Comparison of ENCODE assay signal across 24 mouse cellular contexts in the genomic region with DNA sequence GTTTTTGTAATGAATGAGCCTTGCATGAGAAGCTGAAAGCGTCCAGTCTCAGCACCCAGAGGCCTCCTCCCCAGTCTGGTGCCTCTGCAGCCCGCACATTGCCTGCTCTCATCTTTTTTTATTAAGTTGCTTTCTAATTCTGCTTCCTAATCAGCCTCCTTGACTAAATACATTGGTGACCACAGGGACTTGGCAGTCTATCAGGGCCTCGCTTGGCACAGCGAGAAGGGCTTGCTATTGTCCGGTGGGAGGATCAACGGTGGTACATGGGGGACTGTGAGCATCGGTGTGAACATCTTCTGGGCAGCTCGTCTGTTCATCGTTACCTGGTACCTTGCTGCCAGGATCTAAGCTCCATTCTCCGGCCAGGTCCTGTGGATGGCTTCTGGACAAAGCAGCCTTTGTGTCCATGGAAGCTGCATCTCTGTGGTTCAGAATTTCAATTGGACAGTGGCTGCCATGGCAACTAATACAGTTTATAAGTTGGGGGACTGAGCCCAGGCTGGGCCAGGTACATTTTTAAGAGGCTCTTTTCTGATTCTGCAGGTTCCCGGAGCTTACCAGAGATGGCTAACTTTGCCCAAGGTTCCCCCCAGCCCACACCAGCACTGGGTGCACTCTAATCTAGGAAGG. TPM values are rescaled to one million over a fixed set of nuclear protein-coding genes. Genes with fewer than 3 reads are reported as not detected.
DNase-seq lines count a peak whose midpoint lies in the region; ATAC-seq lines count a peak whose summit lies in the region.
"Had no signal": no experiment of that assay in that cellular context is flagged by ENCODE, and none has a peak within 500 bp of the region (broad histone marks: within the 10 kb centered on the region; RNA-seq: fewer than 3 reads in every experiment).

No protein-coding gene starts in this region.

- no peak overlapping the region for H3K4me3 ChIP-seq in hindbrain, embryonic 12.5 days
- H3K4me3 ChIP-seq in hindbrain, embryonic 10.5 days = no peak overlapping the region
- no peak overlapping the region for H3K4me3 ChIP-seq in midbrain, embryonic 14.5 days (replicated peaks; ENCODE audit: low read depth, low read length)
- H3K4me3 ChIP-seq in midbrain, embryonic 11.5 days (ENCODE audit: low read depth, low read length) = no peak overlapping the region
- H3K4me3 ChIP-seq in midbrain, embryonic 15.5 days = no peak overlapping the region
- H3K4me3 ChIP-seq: erythroblast, embryonic 14.5 days; kidney, embryonic 15.5 days; limb, embryonic 15.5 days; megakaryocyte, embryonic 14.5 days; myocyte; stomach, embryonic 15.5 days had no signal

- H3K36me3 ChIP-seq in hindbrain, embryonic 12.5 days = no peaks in the 10 kb centered on the region
- H3K36me3 ChIP-seq in hindbrain, embryonic 10.5 days = no peaks in the 10 kb centered on the region
- H3K36me3 ChIP-seq in midbrain, embryonic 14.5 days (ENCODE audit: control insufficient read depth, insufficient read depth, low read length) = no peaks in the 10 kb centered on the region
- H3K36me3 ChIP-seq in midbrain, embryonic 11.5 days (ENCODE audit: control insufficient read depth, insufficient read depth, low read length) = no peaks in the 10 kb centered on the region
- H3K36me3 ChIP-seq in midbrain, embryonic 15.5 days (replicated peaks) = no peaks in the 10 kb centered on the region
- H3K36me3 ChIP-seq: kidney, embryonic 15.5 days; limb, embryonic 15.5 days; stomach, embryonic 15.5 days had no signal

- DNase-seq in cerebellum, postnatal 10 days = peak; percentile 72 to 73
- DNase-seq in cerebellum, postnatal 4 days (ENCODE audit: low spot score in 2 of 2) = no peak
- no peak for DNase-seq in hindbrain, embryonic 10.5 days (ENCODE audit: low spot score)
- DNase-seq in midbrain, embryonic 14.5 days = peak; percentile 72
- DNase-seq in midbrain, embryonic 11.5 days (ENCODE audit: low spot score, missing footprints) = no peak
- DNase-seq: adrenal gland, postnatal 10 days; cerebellum, adult 9-11 months; gastrocnemius, postnatal 36 days; heart, postnatal 14 days; lung, postnatal 10 days; thymus, adult 2 months had no signal

- H3K27ac ChIP-seq in hindbrain, embryonic 12.5 days = 0 out of 2 replicates have a peak overlapping the region, but pooled peaks have one; percentile 23
- no peak overlapping the region for H3K27ac ChIP-seq in hindbrain, embryonic 10.5 days
- H3K27ac ChIP-seq in midbrain, embryonic 14.5 days (replicated peaks; ENCODE audit: low read depth, low read length) = peak overlapping the region; percentile 64
- H3K27ac ChIP-seq in midbrain, embryonic 11.5 days (ENCODE audit: low read depth, low read length) = no peak overlapping the region
- H3K27ac ChIP-seq in midbrain, embryonic 15.5 days = peak overlapping the region; percentile 42
- H3K27ac ChIP-seq: kidney, embryonic 15.5 days; limb, embryonic 15.5 days; stomach, embryonic 15.5 days had no signal

- peaks cover 6% of the 10 kb centered on the region for H3K4me1 ChIP-seq in hindbrain, embryonic 12.5 days
- H3K4me1 ChIP-seq in hindbrain, embryonic 10.5 days (replicated peaks) = peaks cover 18% of the 10 kb centered on the region
- H3K4me1 ChIP-seq in midbrain, embryonic 14.5 days (ENCODE audit: control insufficient read depth, insufficient read depth, low read length) = peaks cover 20% of the 10 kb centered on the region
- peaks cover 5% of the 10 kb centered on the region; the same call in 1 of the 2 replicates for H3K4me1 ChIP-seq in midbrain, embryonic 11.5 days (ENCODE audit: control insufficient read depth, insufficient read depth, low read length)
- H3K4me1 ChIP-seq in midbrain, embryonic 15.5 days = peaks cover 20% of the 10 kb centered on the region

- no peak overlapping the region for H3K9ac ChIP-seq in hindbrain, embryonic 12.5 days
- H3K9ac ChIP-seq in midbrain, embryonic 14.5 days (replicated peaks; ENCODE audit: low read length) = no peak overlapping the region
- H3K9ac ChIP-seq in midbrain, embryonic 11.5 days (ENCODE audit: low read length) = no peak overlapping the region
- H3K9ac ChIP-seq in midbrain, embryonic 15.5 days = no peak overlapping the region
- H3K9ac ChIP-seq: kidney, embryonic 15.5 days; limb, embryonic 15.5 days; stomach, embryonic 15.5 days had no signal

- no peak overlapping the region for H3K4me2 ChIP-seq in hindbrain, embryonic 12.5 days (replicated peaks)
- H3K4me2 ChIP-seq in midbrain, embryonic 14.5 days (ENCODE audit: low read length) = no peak overlapping the region
- H3K4me2 ChIP-seq in midbrain, embryonic 11.5 days = no peak overlapping the region
- no peak overlapping the region for H3K4me2 ChIP-seq in midbrain, embryonic 15.5 days
- H3K4me2 ChIP-seq: heart, embryonic 11.5 days; kidney, embryonic 15.5 days; limb, embryonic 15.5 days; stomach, embryonic 15.5 days had no signal

- H3K27me3 ChIP-seq in hindbrain, embryonic 12.5 days = no peaks in the 10 kb centered on the region; the same call in 1 of the 2 replicates
- no peaks in the 10 kb centered on the region for H3K27me3 ChIP-seq in hindbrain, embryonic 10.5 days (ENCODE audit: insufficient read depth, poor library complexity, severe bottlenecking)
- no peaks in the 10 kb centered on the region for H3K27me3 ChIP-seq in midbrain, embryonic 14.5 days (ENCODE audit: control insufficient read depth, insufficient read depth, low read length)
- no peaks in the 10 kb centered on the region for H3K27me3 ChIP-seq in midbrain, embryonic 11.5 days (ENCODE audit: control insufficient read depth, insufficient read depth, low read length)
- H3K27me3 ChIP-seq in midbrain, embryonic 15.5 days (replicated peaks) = no peaks in the 10 kb centered on the region
- H3K27me3 ChIP-seq: CH12.LX; kidney, embryonic 15.5 days; limb, embryonic 15.5 days had no signal

- ATAC-seq in hindbrain, embryonic 12.5 days (ENCODE audit: low FRiP score) = no peak
- no peak for ATAC-seq in midbrain, embryonic 14.5 days (ENCODE audit: low FRiP score, low TSS enrichment)
- ATAC-seq in midbrain, embryonic 11.5 days (ENCODE audit: low FRiP score) = no peak
- peak; percentile 67; the same call in 1 of the 2 replicates for ATAC-seq in midbrain, embryonic 15.5 days (replicated peaks)
- ATAC-seq in activated CD4-positive, CD25-positive, alpha-beta regulatory T cell, adult 4 months = no peak

- 76% methylated on average over 11 of the region's 11 CpGs for WGBS in hindbrain, embryonic 12.5 days
- WGBS in hindbrain, embryonic 10.5 days = 82% methylated on average over 11 of the region's 11 CpGs
- WGBS in midbrain, embryonic 14.5 days = 61% methylated on average over 11 of the region's 11 CpGs
- WGBS in midbrain, embryonic 11.5 days = 78% methylated on average over 11 of the region's 11 CpGs
- 49% methylated on average over 11 of the region's 11 CpGs for WGBS in midbrain, embryonic 15.5 days

- no peaks in the 10 kb centered on the region for H3K9me3 ChIP-seq in hindbrain, embryonic 12.5 days (replicated peaks)
- H3K9me3 ChIP-seq in hindbrain, embryonic 10.5 days = no peaks in the 10 kb centered on the region
- H3K9me3 ChIP-seq in midbrain, embryonic 14.5 days (ENCODE audit: control insufficient read depth, low read length) = no peaks in the 10 kb centered on the region
- no peaks in the 10 kb centered on the region for H3K9me3 ChIP-seq in midbrain, embryonic 11.5 days (ENCODE audit: control insufficient read depth, low read length)
- H3K9me3 ChIP-seq in midbrain, embryonic 15.5 days = no peaks in the 10 kb centered on the region
- H3K9me3 ChIP-seq: kidney, embryonic 15.5 days; limb, embryonic 15.5 days; megakaryocyte, embryonic 14.5 days; stomach, embryonic 15.5 days had no signal

RNA-seq across cellular contexts. Expression of gene Calb2, which starts 14.8 kb away (rescaled TPM):
- polyA plus RNA-seq in hindbrain, embryonic 12.5 days (2016; fragmentation: Nextera tagmentation; extraction: Ambion mirVana) = 23.9 and 28.8 TPM in 2 replicates
- polyA plus RNA-seq in hindbrain, embryonic 10.5 days (2016; fragmentation: Nextera tagmentation; extraction: Ambion mirVana) = 7.2 and 28.1 TPM in 2 replicates
- 97.2 and 120 TPM in 2 replicates for polyA plus RNA-seq in midbrain, embryonic 14.5 days (2014; fragmentation: Nextera tagmentation; extraction: Ambion mirVana)
- polyA plus RNA-seq in midbrain, embryonic 11.5 days (2014; fragmentation: Nextera tagmentation; extraction: Ambion mirVana) = 3.9 and 4.0 TPM in 2 replicates
- polyA plus RNA-seq in midbrain, embryonic 15.5 days (2015; fragmentation: Nextera tagmentation; extraction: Ambion mirVana) = 144 and 153 TPM in 2 replicates
- polyA plus RNA-seq in activated CD4-positive, CD25-positive, alpha-beta regulatory T cell, adult 4 months (2017; shearing (Covaris generic)) = not detected
- polyA plus RNA-seq: erythroblast, embryonic 14.5 days; liver, embryonic 16.5 days; myocyte; spleen, adult 2 months had no signal

RNA-seq across cellular contexts. Expression of gene Cmtr2, which starts 32.6 kb away (rescaled TPM):
- 10.5 and 11.3 TPM in 2 replicates for polyA plus RNA-seq in hindbrain, embryonic 12.5 days (2016; fragmentation: Nextera tagmentation; extraction: Ambion mirVana)
- 9.6 and 12.3 TPM in 2 replicates for polyA plus RNA-seq in hindbrain, embryonic 10.5 days (2016; fragmentation: Nextera tagmentation; extraction: Ambion mirVana)
- 10.2 and 14.7 TPM in 2 replicates for polyA plus RNA-seq in midbrain, embryonic 14.5 days (2014; fragmentation: Nextera tagmentation; extraction: Ambion mirVana)
- polyA plus RNA-seq in midbrain, embryonic 11.5 days (2014; fragmentation: Nextera tagmentation; extraction: Ambion mirVana) = 13.1 and 13.5 TPM in 2 replicates
- polyA plus RNA-seq in midbrain, embryonic 15.5 days (2015; fragmentation: Nextera tagmentation; extraction: Ambion mirVana) = 11.4 and 12.5 TPM in 2 replicates
- 1 to 10 TPM; 6.3 to 6.9 TPM for polyA plus RNA-seq in activated CD4-positive, CD25-positive, alpha-beta regulatory T cell, adult 4 months (2017; shearing (Covaris generic))

Comparison
In these comparisons a context has a peak if more than half of its experiments do, and no peak if none do; other contexts are left out.
1. DNase-seq: peak in cerebellum, postnatal 10 days (2 of 2) and midbrain, embryonic 14.5 days (single experiment); none in cerebellum, postnatal 4 days (0 of 2), hindbrain, embryonic 10.5 days (single experiment) and midbrain, embryonic 11.5 days (single experiment).
2. H3K27ac ChIP-seq: peak in hindbrain, embryonic 12.5 days (single experiment), midbrain, embryonic 14.5 days (single experiment) and midbrain, embryonic 15.5 days (single experiment); none in hindbrain, embryonic 10.5 days (single experiment) and midbrain, embryonic 11.5 days (single experiment).